Mouse (Mus musculus): ENCODE data around the gene Cops7a.

GRCm38 (mm10) chr6:124938554-124938953 is 26.8 kb downstream of the Cops7a start:
- no peak for TF ChIP-seq CTCF (IDR thresholded peaks at IDR 0.05; ENCODE audit: insufficient read depth, low read depth, low read length)
- no peak for TF ChIP-seq POLR2A (IDR thresholded peaks at IDR 0.05; ENCODE audit: insufficient read depth, low read depth, low read length)

Measured in olfactory bulb, adult 2 months (tissue).